Mouse (Mus musculus) gastrocnemius, adult 2 months (tissue): Measurements from ENCODE around the gene Cox6b2. TPM values are rescaled to one million over a fixed set of nuclear protein-coding genes. Genes with fewer than 3 reads are reported as not detected.
"Not testable (repeated sequence)": the region's sequence is repeated elsewhere in the genome, so short reads cannot be mapped to it uniquely, and the experiment has no call there.

Experiments
- DNase-seq: peaks from one replicate; pipeline ENCODE4 v3.0.0; 2022
- H3K27ac ChIP-seq: fragments of 200-600 bp; 2 replicates; pipeline ENCODE4 v1.8.1; 2022; ENCODE audit warnings: mild to moderate bottlenecking
- H3K4me3 ChIP-seq: fragments of 200-600 bp; 2 replicates; pipeline ENCODE4 v1.8.1; 2022; ENCODE audit warnings: mild to moderate bottlenecking, moderate library complexity
- CTCF ChIP-seq: fragments of 200-600 bp; IDR thresholded peaks from 2 replicates; pipeline ENCODE4 v1.8.1; 2022; ENCODE audit warnings: antibody characterized with exemption, mild to moderate bottlenecking, moderate library complexity
- intact Hi-C: fragments of 180-260 bp; cut with DNase I; formaldehyde crosslinking; loops from one replicate; pipeline ENCODE4 v1.15.1; 2025
- long read RNA-seq, 2 experiments: library from polyadenylated mRNA; stranded (forward); transcript quantifications; one replicate each; pipeline ENCODE4 v2.0.0; 2021
- total RNA-seq, 2 experiments: library from RNA; stranded (reverse); gene quantifications; 2 replicates each; pipeline ENCODE4 v1.2.3; 2021

The Cox6b2 gene
- under 1 TPM; 0.51 to 0.78 TPM for total RNA-seq
- long read RNA-seq, experiment 1 = 0 reads
- long read RNA-seq, experiment 2 = 0 reads

DNA sequence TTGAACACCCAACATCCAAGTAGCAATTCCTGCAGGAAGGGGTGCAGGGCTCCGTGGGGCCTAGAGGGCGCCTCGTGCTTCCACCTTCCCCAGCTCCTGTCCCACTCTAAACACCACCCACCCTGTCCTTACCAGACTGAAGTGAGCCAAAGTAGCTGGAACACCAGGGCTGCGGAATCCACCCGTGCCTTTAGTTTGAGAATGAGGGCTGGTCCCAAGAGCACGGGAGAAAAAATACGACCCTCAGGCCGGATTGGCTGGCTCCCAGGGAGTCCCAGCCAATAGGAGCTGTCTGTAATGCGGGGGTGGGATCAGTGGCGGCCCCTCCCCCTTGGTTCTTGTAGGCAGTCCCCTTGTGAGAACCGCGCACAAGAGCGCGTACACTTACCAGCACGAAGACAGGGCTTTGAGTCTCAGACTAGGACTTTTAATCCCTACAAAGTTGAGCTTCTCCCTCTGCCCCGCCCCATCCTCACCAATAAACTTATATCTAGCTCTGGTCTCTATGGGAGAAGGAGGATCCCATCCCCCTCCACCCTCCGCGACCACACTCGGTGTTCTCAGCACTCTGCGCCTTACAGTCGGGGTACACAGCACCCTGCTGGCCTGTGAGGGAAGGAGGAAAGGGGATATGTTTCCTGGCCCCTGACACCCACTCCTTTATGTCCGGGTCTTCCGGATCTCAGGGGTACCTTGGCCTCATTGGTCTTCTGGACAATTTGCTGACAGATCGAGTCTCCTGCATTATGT, at the start of gene Cox6b2:
TSS of gene Cox6b2 (minus strand) at position 274 of the 750 bp plus-strand sequence.
- no peak for TF ChIP-seq CTCF
- DNase-seq = peak; percentile 62
- Histone ChIP-seq H3K27ac (no peak within 1 kb of the TSS), H3K4me3 (peak within 1 kb of the TSS; percentile 61)
- intact Hi-C loops = no loop called here

- DNase-seq = no peak
- Histone ChIP-seq H3K27ac (no peak overlapping the region), H3K4me3 (no peak overlapping the region)
- intact Hi-C loops = no loop called here
- TF ChIP-seq CTCF = no peak
Measured at GRCm38 (mm10) chr7:4802247-4802646, 49.4 kb upstream of the Cox6b2 start.

DNA sequence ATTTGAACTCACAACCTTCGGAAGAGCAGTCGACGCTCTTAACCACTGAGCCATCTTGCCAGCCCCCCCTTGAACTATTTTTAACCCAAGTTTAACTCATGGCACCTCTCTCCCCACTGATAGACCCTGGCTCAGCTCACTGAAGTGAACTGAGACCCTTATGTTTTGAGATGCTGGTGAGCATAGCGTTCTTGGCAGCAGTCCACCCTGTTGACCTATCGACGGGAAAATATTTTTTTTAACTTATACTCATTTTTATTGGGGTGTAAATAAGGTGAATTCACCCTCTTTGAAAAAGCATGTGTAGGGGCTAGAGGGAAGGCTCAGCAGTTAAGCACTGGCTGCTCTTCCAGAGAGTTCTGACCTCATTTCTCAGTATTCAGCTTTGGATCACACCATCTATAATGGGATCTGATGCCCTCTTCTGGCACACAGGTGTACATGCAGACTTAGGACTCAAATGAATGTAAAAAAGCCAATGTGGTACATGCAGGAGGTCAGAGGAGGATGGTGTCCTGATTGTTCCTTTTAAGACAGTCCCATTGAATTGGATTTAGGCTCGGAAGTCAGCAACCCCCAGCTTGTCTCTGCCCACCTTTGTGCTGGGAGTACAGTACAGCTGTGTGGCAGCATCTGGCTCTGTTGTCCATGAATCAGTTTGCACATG, 43.0 kb upstream of the Cox6b2 start:
- H3K27ac ChIP-seq = peak overlapping the region; percentile 38; the same call in 1 of the 2 replicates
- no peak overlapping the region for H3K4me3 ChIP-seq
- no peak for DNase-seq
- intact Hi-C loops = loop anchor here (5.0 to 10.0 kb wide), 2 partner anchors 141 to 174 kb away; partner anchors contain the start of gene Ppp6r1
- TF ChIP-seq CTCF = peak; percentile 76

DNA sequence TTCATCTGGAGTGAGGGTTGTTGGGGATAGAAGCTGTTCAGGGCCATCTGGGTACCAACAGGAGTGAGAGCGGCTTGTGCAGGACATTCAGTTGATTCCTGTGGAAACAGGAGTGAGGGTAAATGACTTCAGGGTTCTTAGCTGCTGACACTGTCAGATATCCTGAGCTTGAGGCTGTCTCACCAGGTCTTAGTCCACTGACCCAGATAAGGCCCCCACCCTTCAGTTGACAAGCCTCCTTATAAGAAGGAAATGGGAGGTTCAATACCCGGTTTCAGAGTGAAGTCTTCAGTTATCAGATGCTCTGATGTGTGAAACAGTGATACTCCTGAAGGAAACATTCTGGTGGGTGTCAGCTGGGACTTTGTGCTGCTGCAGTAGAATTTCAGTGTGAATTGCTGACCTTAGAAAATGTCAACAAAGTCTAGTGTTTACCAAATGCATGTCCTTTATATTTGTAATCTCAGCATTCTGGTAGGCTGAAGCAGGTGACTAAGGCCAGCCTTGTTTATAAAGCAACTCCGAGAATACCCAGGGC, 41.8 kb upstream of the Cox6b2 start:
- H3K27ac ChIP-seq = no peak overlapping the region
- no peak for DNase-seq
- intact Hi-C loops = loop anchor here (5.0 to 10.0 kb wide), 2 partner anchors 140 to 172 kb away; partner anchors contain the start of gene Ppp6r1
- TF ChIP-seq CTCF = no peak
- H3K4me3 ChIP-seq = 0 out of 2 replicates have a peak overlapping the region, but pooled peaks have one; percentile 5

GRCm38 (mm10) chr7:4793674-4794073, 40.8 kb upstream of the Cox6b2 start:
- no peak for TF ChIP-seq CTCF
- Histone ChIP-seq H3K4me3 (peak overlapping the region; percentile 97), H3K27ac (peak overlapping the region; percentile 96)
- intact Hi-C loops = loop anchor here (2.0 to 10.0 kb wide), 2 partner anchors 19 to 139 kb away; partner anchors contain the start of genes Ppp6r1 and Ube2s
- no peak for DNase-seq

DNA sequence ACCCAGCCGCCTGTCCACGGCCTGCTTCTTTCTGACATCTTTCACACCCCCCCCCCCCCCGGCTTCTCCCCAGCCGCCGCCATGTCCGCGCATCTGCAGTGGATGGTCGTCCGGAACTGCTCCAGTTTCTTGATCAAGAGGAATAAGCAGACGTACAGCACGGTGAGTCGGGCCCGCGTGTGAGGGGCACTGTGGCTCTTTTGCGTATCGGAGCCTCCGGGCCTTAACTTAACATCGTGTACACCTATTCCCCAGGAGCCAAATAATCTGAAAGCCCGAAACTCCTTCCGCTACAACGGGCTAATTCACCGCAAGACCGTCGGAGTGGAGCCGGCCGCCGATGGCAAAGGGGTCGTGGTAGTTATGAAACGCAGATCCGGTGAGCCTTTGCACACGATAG, 40.4 kb upstream of the Cox6b2 start:
- Histone ChIP-seq H3K27ac (peak overlapping the region; percentile 96), H3K4me3 (peak overlapping the region; percentile 97)
- intact Hi-C loops = loop anchor here (2.0 to 10.0 kb wide), 2 partner anchors 20 to 138 kb away; partner anchors contain the start of genes Ppp6r1 and Ube2s
- not testable (repeated sequence) for DNase-seq

- TF ChIP-seq CTCF = no peak
- peak within 1 kb of the TSS; percentile 97 for H3K4me3 ChIP-seq
- H3K27ac ChIP-seq = peak within 1 kb of the TSS; percentile 96
- intact Hi-C loops = loop anchor here (2.0 to 10.0 kb wide), 2 partner anchors 20 to 138 kb away; partner anchors contain the start of genes Ppp6r1 and Ube2s
- peak; percentile 96 for DNase-seq
Measured at GRCm38 (mm10) chr7:4792278-4793212, 39.7 kb upstream of the Cox6b2 start, which contains the start of gene Rpl28. Rpl28 (plus strand) TSS chr7:4792874.

- no peak for TF ChIP-seq CTCF
- Histone ChIP-seq H3K4me3 (peak within 1 kb of the TSS; percentile 86), H3K27ac (peak within 1 kb of the TSS; percentile 88)
- intact Hi-C loops = loop anchor here (1.0 kb wide), 1 partner anchor 49 kb away; the partner anchor contains the start of gene Kmt5c
- DNase-seq = peak; percentile 89
Measured at GRCm38 (mm10) chr7:4789436-4789935, 36.6 kb upstream of the Cox6b2 start, which contains the start of gene Tmem238. Tmem238 (minus strand) TSS chr7:4789656.

DNA sequence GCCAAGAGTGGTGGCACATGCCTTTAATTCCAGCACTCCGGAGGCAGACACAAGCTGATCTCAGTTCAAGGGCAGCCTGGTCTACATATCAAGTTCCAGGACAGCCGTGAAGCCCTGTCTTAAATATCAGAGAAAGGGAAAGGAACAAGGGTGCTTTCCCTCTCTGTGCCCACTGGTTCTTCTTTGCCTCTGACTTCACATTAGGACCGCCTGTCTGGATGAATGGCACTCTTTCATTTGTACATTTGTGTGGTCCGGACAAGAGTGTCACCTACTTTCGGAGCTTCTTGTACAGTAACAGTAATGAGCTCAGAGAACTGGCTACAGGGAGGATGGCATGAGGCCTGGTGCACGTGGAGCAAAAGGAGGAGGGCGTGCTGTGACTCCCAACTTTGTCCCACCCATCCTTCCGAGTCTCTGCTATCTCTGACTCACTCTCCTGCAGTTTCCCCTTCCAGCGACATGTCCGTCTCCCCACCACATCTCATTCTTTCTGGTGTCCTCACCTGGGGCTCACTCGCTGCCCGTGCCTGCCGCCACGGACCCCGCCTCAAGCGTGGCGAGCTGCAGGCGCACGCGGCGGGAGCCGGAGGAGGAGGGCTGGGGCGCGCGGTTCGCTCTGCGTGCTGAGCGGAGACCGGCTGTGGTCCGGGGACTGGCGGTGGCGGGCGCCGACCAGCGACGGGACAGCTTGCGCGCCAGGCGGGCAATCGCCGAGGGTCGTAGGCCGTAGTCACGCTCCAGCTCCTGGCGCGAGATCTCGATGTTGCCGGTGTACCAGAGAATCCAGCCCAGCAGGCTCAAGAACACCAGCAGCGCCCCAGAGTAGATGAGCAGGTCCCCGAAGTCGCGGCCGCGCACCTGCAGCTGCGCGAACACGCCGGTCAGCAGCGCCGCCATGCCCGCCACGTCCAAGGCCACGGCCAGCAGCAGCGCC, 35.9 kb upstream of the Cox6b2 start:
- Histone ChIP-seq H3K4me3 (peak overlapping the region; percentile 86), H3K27ac (peak overlapping the region; percentile 88)
- intact Hi-C loops = loop anchor here (1.0 kb wide), 1 partner anchor 48 kb away; the partner anchor contains the start of gene Kmt5c
- peak; percentile 55 for TF ChIP-seq CTCF
- peak; percentile 80 for DNase-seq

- DNase-seq = no peak
- no peak for TF ChIP-seq CTCF
- Histone ChIP-seq H3K4me3 (no peak overlapping the region), H3K27ac (no peak overlapping the region)
- intact Hi-C loops = no loop called here
Measured at GRCm38 (mm10) chr7:4783667-4784268, 30.9 kb upstream of the Cox6b2 start.
